Mouse (Mus musculus): Measurements from ENCODE around the gene Col25a1. TPM values are rescaled to one million over a fixed set of nuclear protein-coding genes. Genes with fewer than 3 reads are reported as not detected.

The Col25a1 gene
- polyA plus RNA-seq, 1 experiment from 2014 or later = 2.3 TPM

DNA sequence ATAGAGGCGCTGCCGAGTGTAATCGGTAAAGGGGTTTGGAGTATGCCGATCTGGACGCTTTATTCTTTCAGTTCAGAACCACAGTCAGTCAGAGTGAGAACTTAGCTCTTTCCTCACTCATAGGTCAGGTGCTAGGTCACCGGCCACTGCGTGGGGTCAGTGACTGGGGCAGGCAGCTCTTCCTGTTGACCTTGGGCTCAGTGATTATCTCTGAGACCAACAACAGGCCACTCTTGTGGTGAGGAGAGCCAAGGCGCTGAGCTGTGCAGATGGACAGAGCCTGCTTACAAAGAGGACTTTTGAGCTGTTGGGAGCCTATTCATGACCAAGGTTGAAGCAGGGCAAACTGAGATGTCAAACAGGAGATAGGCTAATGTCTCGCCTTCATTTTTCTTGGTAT, 174.4 kb downstream of the Col25a1 start:
- 83% methylated on average over 9 of the region's 9 CpGs for WGBS
- Histone ChIP-seq H3K36me3 (replicated peaks) (no peaks in the 10 kb centered on the region), H3K4me3 (no peak overlapping the region), H3K27ac (no peak overlapping the region; the same call in 1 of the 2 replicates), H3K27me3 (ENCODE audit: poor library complexity, severe bottlenecking) (no peaks in the 10 kb centered on the region), H3K4me1 (peaks cover 16% of the 10 kb centered on the region), H3K9me3 (no peaks in the 10 kb centered on the region)
- DNase-seq (ENCODE audit: extremely low spot score, low spot score) = no peak

DNA sequence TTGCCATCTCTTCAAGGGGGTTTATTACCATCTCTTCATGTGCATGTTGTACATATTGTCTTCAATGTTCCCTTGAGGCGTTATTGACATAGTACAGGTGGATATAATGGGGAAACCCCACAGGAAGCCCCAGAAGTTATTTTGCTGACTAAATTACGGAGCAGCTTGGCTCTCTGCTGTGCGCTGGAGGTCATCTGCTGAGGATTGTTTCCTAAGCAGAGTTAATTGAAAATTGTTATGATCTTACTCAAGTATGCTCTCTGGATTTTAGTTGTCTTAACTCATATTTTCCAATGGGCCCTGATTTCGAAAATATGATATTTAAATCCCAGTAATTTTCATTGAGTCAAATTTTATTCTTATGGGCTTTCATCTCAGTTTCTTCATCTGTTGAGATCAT, 178.0 kb downstream of the Col25a1 start:
- Histone ChIP-seq H3K9me3 (no peaks in the 10 kb centered on the region), H3K27ac (no peak overlapping the region), H3K36me3 (replicated peaks) (no peaks in the 10 kb centered on the region), H3K4me3 (no peak overlapping the region), H3K27me3 (ENCODE audit: poor library complexity, severe bottlenecking) (no peaks in the 10 kb centered on the region), H3K4me1 (peaks cover 16% of the 10 kb centered on the region)
- no peak for DNase-seq (ENCODE audit: extremely low spot score, low spot score)
- 91% methylated on average over 4 of the region's 4 CpGs for WGBS

DNA sequence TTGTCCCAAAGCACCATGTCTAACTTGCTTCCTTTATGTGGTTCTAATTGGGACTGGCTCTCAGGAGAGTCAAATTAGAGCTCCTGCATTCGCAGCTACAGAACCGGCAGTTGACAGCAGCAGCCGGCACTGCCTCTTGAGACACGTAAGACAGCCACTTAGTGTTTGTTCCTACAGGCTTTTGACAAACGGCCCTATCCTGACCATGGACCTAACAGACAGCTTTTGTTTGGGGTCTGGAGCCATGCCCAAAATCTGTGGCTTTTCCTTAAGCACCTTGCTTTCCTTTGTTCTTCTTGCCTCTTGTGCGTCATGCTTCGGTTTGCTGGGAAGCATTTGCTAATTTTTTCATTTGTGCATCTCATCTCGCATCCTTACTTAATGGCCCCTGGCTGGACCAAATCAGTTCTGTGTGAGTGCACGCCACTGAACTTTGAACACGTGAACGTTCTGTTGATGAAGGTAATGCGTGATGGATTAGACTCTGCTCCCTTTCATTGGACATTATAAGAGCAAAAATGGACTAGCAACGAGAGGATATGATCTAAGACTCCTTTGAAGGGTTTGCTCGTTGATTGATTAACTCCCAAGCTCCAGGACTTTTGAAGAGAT, 179.5 kb downstream of the Col25a1 start:
- peak overlapping the region; percentile 8; the same call in 1 of the 2 replicates for H3K27ac ChIP-seq
- H3K27me3 ChIP-seq (ENCODE audit: poor library complexity, severe bottlenecking) = no peaks in the 10 kb centered on the region
- peaks cover 17% of the 10 kb centered on the region for H3K4me1 ChIP-seq
- no peak overlapping the region for H3K4me3 ChIP-seq
- no peaks in the 10 kb centered on the region for H3K9me3 ChIP-seq
- no peaks in the 10 kb centered on the region for H3K36me3 ChIP-seq (replicated peaks)
- DNase-seq (ENCODE audit: extremely low spot score, low spot score) = no peak
- WGBS = 59% methylated on average over 14 of the region's 14 CpGs

DNA sequence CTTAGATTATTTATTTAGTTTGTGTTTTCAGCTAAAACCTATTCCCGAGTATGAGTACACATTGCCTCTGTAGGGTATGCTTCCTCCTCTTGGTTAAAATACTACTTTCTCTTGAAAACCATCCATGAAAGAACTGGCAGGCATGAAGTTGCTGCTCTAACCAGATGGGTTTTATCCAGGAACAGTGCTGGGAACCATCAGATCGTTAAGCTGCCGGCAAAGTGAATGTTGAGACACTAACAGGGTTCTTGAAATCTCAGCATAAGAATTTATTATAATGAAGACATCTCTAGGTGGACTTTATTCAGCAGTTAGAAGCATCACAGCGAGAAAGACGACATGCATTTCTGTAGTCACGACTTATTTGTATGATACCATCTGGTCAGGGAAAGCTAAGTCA, 181.9 kb downstream of the Col25a1 start:
- H3K4me1 ChIP-seq = peaks cover 29% of the 10 kb centered on the region
- DNase-seq (ENCODE audit: extremely low spot score, low spot score) = no peak
- WGBS = 94% methylated on average over 6 of the region's 6 CpGs

DNA sequence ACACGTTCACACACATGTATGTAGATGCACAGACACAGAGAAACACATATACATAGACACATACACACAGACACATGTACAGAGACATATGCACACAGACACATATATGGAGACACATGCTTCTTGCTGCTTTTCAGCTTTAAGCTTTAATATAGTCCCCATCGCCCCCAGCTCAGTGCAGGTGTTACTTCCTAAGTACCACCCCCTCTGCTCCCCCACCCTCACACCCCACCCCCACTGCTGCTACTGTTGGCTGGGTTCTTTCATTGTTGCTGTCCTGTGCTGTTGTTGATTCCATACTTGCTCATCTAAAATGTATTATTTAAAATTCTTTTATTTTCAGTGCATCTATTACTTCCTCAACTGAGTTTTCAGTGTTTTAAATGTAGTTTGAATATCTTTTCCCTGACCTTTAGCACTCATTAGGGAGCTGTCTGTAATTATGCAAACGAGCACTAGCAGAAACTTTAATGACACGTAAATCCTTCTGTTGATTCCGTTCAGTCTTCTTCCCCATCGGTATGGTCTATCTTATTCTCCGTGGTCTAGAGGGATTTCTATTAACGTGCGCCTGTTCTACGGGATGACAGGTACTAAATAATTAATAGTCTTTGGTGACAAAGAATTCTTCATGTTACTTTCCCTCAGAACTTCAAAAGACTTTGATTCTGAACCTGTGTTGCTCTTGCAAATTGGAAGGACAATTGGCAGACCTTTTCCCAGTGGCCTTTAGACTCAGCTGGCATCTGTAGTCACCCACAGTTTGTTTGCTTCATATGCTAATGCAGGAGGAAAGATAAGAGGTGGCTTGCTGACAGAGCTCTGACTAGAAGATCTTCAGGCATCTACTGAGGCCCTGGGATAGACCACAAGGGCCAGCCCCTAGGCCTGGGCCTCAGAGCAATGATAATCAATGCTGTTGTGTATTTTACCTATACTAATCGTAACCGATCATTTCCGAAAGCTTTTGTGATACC, 196.0 kb downstream of the Col25a1 start:
- Histone ChIP-seq H3K36me3 (replicated peaks) (no peaks in the 10 kb centered on the region), H3K9me3 (no peaks in the 10 kb centered on the region), H3K4me1 (peaks cover 5% of the 10 kb centered on the region; the same call in 1 of the 2 replicates), H3K27ac (no peak overlapping the region), H3K4me3 (no peak overlapping the region), H3K27me3 (ENCODE audit: poor library complexity, severe bottlenecking) (no peaks in the 10 kb centered on the region)
- DNase-seq (ENCODE audit: extremely low spot score, low spot score) = no peak
- WGBS = 73% methylated on average over 13 of the region's 13 CpGs

More for the DNA sequence above, 181.9 kb downstream of the Col25a1 start:
- H3K4me3 ChIP-seq = no peak overlapping the region
- H3K27ac ChIP-seq = no peak overlapping the region
- no peaks in the 10 kb centered on the region for H3K36me3 ChIP-seq (replicated peaks)
- H3K27me3 ChIP-seq (ENCODE audit: poor library complexity, severe bottlenecking) = no peaks in the 10 kb centered on the region
- H3K9me3 ChIP-seq = no peaks in the 10 kb centered on the region

DNA sequence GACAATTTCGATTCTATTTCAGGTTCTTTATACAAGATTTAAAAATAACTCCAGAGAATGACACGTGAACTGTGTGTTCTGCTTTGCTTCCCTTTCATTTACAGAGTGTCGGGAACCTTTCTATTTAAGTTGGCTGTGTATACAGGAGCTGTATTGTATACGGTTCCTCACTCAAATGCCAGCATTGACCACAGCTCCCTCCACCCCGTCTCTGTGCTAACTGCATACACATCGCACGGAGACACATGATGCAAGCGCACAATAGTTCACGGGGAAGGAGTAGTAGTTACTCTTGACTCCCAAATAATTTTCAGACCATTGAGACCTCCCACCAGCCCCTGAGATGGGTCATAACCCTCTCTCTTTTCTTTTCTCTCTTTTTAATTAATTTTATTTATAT, 197.6 kb downstream of the Col25a1 start:
- Histone ChIP-seq H3K4me3 (no peak overlapping the region), H3K27me3 (ENCODE audit: poor library complexity, severe bottlenecking) (no peaks in the 10 kb centered on the region), H3K9me3 (no peaks in the 10 kb centered on the region), H3K36me3 (replicated peaks) (no peaks in the 10 kb centered on the region), H3K27ac (no peak overlapping the region), H3K4me1 (peaks cover 5% of the 10 kb centered on the region; the same call in 1 of the 2 replicates)
- DNase-seq (ENCODE audit: extremely low spot score, low spot score) = no peak
- 96% methylated on average over 9 of the region's 9 CpGs for WGBS

DNA sequence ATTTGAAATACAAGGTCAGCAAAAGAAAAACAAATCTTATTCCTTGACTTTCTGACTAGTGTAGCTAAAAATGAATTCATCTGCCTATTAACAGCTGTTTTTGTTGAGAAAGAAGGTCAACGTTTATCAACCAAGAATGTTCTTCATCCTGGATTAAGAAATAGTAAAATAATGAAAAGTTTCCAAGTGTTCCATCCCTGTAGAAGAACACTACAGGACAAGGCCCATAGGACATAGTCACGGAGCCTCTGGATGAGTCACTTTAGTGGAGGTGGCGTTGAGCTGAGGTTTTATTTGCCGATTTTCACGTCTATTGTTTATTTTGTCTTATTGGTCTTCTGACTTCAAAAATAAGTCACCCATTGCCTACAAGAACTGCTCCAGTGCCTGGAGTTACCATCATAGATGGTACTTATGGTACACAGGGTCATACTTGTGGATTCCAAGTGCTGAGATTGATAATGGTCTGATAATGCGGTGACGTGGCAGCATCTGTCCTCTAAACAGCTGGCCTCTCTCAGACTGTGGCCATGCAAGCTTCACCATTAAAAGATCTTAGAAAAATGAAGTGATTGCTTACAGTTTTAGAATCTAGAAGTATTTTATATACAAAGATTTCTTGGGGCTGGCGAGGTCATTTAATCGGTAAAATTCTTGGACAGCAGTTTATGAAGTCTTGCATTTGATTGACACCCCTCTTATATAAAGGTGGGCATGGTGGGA, 198.7 kb downstream of the Col25a1 start:
- H3K36me3 ChIP-seq (replicated peaks) = no peaks in the 10 kb centered on the region
- no peaks in the 10 kb centered on the region for H3K27me3 ChIP-seq (ENCODE audit: poor library complexity, severe bottlenecking)
- no peaks in the 10 kb centered on the region for H3K9me3 ChIP-seq
- DNase-seq (ENCODE audit: extremely low spot score, low spot score) = no peak
- no peak overlapping the region for H3K4me3 ChIP-seq
- H3K27ac ChIP-seq = no peak overlapping the region
- 95% methylated on average over 9 of the region's 9 CpGs for WGBS
- peaks cover 5% of the 10 kb centered on the region; the same call in 1 of the 2 replicates for H3K4me1 ChIP-seq

DNA sequence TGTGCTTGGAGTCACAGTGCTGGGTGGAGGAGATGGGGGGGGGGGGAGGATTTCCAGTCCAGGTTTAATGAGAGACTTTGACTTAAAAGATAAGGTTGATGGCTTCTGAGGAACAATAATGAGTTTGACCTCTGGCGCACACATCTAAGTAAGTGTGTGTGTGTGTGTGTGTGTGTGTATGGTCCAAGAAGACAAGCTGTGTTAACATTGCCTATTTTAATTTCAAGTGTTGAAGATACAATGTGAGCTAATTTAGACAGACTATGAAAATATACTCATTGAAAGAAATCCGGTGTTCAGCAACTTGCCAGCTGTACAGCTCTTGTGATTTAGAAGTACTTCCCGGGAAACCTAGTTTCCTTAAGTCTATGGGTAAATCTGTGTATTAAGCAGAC, 199.3 kb downstream of the Col25a1 start:
- 93% methylated on average over 3 of the region's 3 CpGs for WGBS
- H3K27me3 ChIP-seq (ENCODE audit: poor library complexity, severe bottlenecking) = no peaks in the 10 kb centered on the region
- H3K4me3 ChIP-seq = no peak overlapping the region
- no peaks in the 10 kb centered on the region for H3K9me3 ChIP-seq
- H3K36me3 ChIP-seq (replicated peaks) = no peaks in the 10 kb centered on the region
- DNase-seq (ENCODE audit: extremely low spot score, low spot score) = no peak
- no peak overlapping the region for H3K27ac ChIP-seq
- peaks cover 5% of the 10 kb centered on the region; the same call in 1 of the 2 replicates for H3K4me1 ChIP-seq

DNA sequence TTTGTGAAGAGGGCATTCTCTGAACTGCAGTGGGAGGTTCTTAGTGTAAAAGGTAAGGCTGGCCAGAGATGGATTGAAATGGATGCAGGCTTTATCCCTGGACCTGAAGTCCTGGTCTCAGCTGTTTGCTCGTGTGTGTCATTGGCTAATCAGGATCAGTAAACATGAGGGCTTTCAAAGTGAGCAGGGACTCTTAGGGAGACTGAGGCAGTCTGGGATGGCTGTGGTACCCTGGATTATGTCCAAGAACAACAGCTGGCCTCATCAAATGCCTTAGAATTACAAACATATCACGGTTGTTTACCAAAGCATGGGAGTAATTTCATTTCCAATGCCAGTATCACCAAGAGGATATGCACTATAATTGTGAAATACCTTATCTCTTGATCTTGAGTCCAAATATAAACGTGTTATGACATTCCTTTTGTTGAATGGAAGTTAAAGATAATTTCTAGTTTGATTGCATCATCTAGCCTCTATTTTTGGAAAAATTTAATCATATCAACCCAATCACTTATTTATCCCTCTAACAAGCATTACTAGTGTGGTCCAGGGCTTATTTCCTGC, 201.1 kb downstream of the Col25a1 start:
- H3K27me3 ChIP-seq (ENCODE audit: poor library complexity, severe bottlenecking) = no peaks in the 10 kb centered on the region
- no peak overlapping the region for H3K4me3 ChIP-seq
- no peaks in the 10 kb centered on the region for H3K36me3 ChIP-seq (replicated peaks)
- H3K4me1 ChIP-seq = peaks cover 3% of the 10 kb centered on the region; the same call in 1 of the 2 replicates
- H3K27ac ChIP-seq = no peak overlapping the region
- 72% methylated on average over 3 of the region's 3 CpGs for WGBS
- H3K9me3 ChIP-seq = no peaks in the 10 kb centered on the region
- no peak for DNase-seq (ENCODE audit: extremely low spot score, low spot score)

DNA sequence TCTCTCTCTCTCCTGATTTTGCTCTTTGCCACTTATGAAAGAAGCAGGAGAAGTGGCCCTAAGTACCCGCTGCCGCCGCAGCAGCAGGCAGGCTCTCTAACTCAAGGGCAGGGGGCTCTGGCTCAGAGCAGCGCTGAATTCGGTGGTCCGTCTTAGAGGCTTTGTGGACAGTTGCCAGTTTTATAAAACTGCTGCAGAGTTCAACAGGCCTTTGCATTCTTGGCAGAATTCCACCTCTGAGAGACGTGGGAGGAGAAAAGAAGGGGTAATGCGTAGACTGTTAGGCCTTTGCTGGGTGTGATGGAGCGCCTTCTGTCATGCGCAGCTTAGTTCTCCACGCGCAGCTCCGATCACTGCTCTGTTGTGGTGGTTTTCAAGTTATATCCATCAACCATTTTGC, 206.6 kb downstream of the Col25a1 start:
- Histone ChIP-seq H3K27ac (no peak overlapping the region; the same call in 1 of the 2 replicates), H3K4me3 (no peak overlapping the region), H3K4me1 (peaks cover 6% of the 10 kb centered on the region), H3K36me3 (replicated peaks) (no peaks in the 10 kb centered on the region), H3K27me3 (ENCODE audit: poor library complexity, severe bottlenecking) (no peaks in the 10 kb centered on the region), H3K9me3 (no peaks in the 10 kb centered on the region)
- WGBS = 76% methylated on average over 13 of the region's 13 CpGs
- DNase-seq (ENCODE audit: extremely low spot score, low spot score) = no peak

DNA sequence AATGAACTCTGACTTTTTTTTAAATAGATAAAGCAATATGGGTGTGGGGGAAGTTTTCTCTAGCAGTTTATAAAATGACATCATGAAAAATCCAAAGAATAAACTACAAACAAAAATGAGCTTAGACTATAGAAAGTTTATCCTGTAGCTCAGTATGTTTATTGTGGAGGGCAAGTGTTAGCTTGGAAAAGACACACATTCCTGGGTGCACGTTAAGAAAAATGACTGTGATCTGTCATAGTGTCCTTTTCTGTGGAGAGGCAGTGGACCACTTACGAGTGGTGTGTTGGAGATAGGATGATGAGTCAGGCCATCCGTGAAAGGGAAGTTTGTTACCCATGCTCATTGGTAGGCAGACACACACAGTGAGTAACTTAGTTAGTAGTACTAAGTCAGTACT, 207.1 kb downstream of the Col25a1 start:
- no peak for DNase-seq (ENCODE audit: extremely low spot score, low spot score)
- Histone ChIP-seq H3K9me3 (no peaks in the 10 kb centered on the region), H3K4me1 (peaks cover 6% of the 10 kb centered on the region), H3K4me3 (no peak overlapping the region), H3K36me3 (replicated peaks) (no peaks in the 10 kb centered on the region), H3K27me3 (ENCODE audit: poor library complexity, severe bottlenecking) (no peaks in the 10 kb centered on the region), H3K27ac (no peak overlapping the region)
- 88% methylated on average over 3 of the region's 3 CpGs for WGBS

DNA sequence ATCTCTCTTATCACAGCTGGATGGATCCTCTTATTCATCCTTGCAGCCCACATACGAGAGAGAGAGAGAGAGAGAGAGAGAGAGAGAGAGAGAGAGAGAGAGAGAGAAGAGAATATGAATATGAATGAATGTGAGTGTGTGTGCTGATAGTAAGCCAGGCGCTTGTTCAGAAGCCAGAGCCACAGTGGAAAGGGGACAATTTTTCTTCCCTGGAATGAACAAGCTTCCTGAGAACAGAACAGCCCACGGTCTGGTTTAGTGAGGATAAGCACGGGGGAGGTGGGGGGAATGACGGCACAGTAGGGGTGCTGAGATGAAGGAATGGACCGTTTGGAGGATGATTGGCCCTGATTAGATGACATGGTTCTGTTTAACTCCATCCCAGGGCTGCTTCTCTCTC, 218.9 kb downstream of the Col25a1 start:
- H3K27ac ChIP-seq = no peak overlapping the region
- H3K36me3 ChIP-seq (replicated peaks) = no peaks in the 10 kb centered on the region
- no peak for DNase-seq (ENCODE audit: extremely low spot score, low spot score)
- no peaks in the 10 kb centered on the region for H3K4me1 ChIP-seq
- no peaks in the 10 kb centered on the region for H3K9me3 ChIP-seq
- H3K27me3 ChIP-seq (ENCODE audit: poor library complexity, severe bottlenecking) = no peaks in the 10 kb centered on the region
- WGBS = 78% methylated on average over 6 of the region's 6 CpGs
- no peak overlapping the region for H3K4me3 ChIP-seq
